In the genomic region with DNA sequence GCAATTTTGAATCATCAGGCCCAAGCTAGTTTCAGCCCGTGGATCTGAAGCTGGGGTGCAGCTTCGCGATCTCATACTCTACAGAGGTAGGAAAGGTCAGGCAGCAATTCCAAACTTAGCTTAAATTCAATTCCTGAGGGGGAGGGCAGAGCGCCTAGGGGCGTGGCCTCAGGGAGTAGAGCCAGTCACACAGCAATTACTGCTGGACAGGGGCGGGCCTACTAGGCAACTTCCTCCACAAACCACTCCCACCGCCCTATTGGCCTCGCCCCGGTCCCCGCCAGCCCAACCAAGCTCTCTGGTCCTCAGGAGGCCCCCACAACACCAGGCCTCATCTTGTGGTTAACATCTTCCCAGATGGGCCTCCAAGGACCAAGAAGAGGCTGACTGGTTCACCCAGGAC, we compare ENCODE assay signal across 8 mouse cellular contexts. TPM values are rescaled to one million over a fixed set of nuclear protein-coding genes. Genes with fewer than 3 reads are reported as not detected.
DNase-seq lines count a peak whose midpoint lies in the region; ATAC-seq lines count a peak whose summit lies in the region.

No protein-coding gene starts in this region.

- H3K9me3 ChIP-seq in embryonic facial prominence, embryonic 14.5 days (ENCODE audit: control insufficient read depth, low read length), result no peaks in the 10 kb centered on the region
- H3K9me3 ChIP-seq in liver, embryonic 16.5 days (replicated peaks; ENCODE audit: control insufficient read depth, low read length), result no peaks in the 10 kb centered on the region
- no peaks in the 10 kb centered on the region for H3K9me3 ChIP-seq in hindbrain, embryonic 13.5 days

- ATAC-seq in embryonic facial prominence, embryonic 14.5 days (ENCODE audit: low read depth), result no peak
- peak; percentile 79 for ATAC-seq in liver, embryonic 16.5 days (ENCODE audit: low read depth)
- ATAC-seq in hindbrain, embryonic 13.5 days (ENCODE audit: low FRiP score), result no peak

- H3K27ac ChIP-seq in embryonic facial prominence, embryonic 14.5 days (replicated peaks; ENCODE audit: low read depth, low read length), result no peak overlapping the region
- H3K27ac ChIP-seq in liver, embryonic 16.5 days (ENCODE audit: low read length), result peak overlapping the region; percentile 98
- H3K27ac ChIP-seq in hindbrain, embryonic 13.5 days, result no peak overlapping the region

- peaks cover 24% of the 10 kb centered on the region for H3K36me3 ChIP-seq in embryonic facial prominence, embryonic 14.5 days (ENCODE audit: control insufficient read depth, insufficient read depth, low read length)
- H3K36me3 ChIP-seq in liver, embryonic 16.5 days (ENCODE audit: control insufficient read depth, insufficient read depth), result peaks cover 15% of the 10 kb centered on the region
- H3K36me3 ChIP-seq in hindbrain, embryonic 13.5 days, result peaks cover 10% of the 10 kb centered on the region

- peaks cover 22% of the 10 kb centered on the region for H3K4me1 ChIP-seq in embryonic facial prominence, embryonic 14.5 days (ENCODE audit: control insufficient read depth, insufficient read depth, low read length)
- peaks cover 64% of the 10 kb centered on the region for H3K4me1 ChIP-seq in liver, embryonic 16.5 days (ENCODE audit: control insufficient read depth, low read depth, low read length)
- H3K4me1 ChIP-seq in hindbrain, embryonic 13.5 days (replicated peaks), result peaks cover 68% of the 10 kb centered on the region

- H3K4me2 ChIP-seq in embryonic facial prominence, embryonic 14.5 days (ENCODE audit: low read depth, low read length), result 0 out of 2 replicates have a peak overlapping the region, but pooled peaks have one; percentile 11
- peak overlapping the region; percentile 96 for H3K4me2 ChIP-seq in liver, embryonic 16.5 days (ENCODE audit: low read depth, low read length)
- H3K4me2 ChIP-seq in hindbrain, embryonic 13.5 days, result no peak overlapping the region

- WGBS in embryonic facial prominence, embryonic 14.5 days, result 30% methylated on average over 10 of the region's 10 CpGs
- WGBS in liver, embryonic 16.5 days (ENCODE audit: insufficient replicate concordance), result 7% methylated on average over 10 of the region's 10 CpGs
- 33% methylated on average over 10 of the region's 10 CpGs for WGBS in hindbrain, embryonic 13.5 days

- H3K27me3 ChIP-seq in embryonic facial prominence, embryonic 14.5 days (replicated peaks; ENCODE audit: control insufficient read depth, insufficient read depth, low read length), result no peaks in the 10 kb centered on the region
- no peaks in the 10 kb centered on the region for H3K27me3 ChIP-seq in liver, embryonic 16.5 days (ENCODE audit: control insufficient read depth, insufficient read depth, low read depth, low read length)
- H3K27me3 ChIP-seq in hindbrain, embryonic 13.5 days, result no peaks in the 10 kb centered on the region

- H3K4me3 ChIP-seq in embryonic facial prominence, embryonic 14.5 days (ENCODE audit: low read depth, low read length), result no peak overlapping the region
- H3K4me3 ChIP-seq in liver, embryonic 16.5 days (ENCODE audit: low read depth, low read length), result peak overlapping the region; percentile 85
- H3K4me3 ChIP-seq in hindbrain, embryonic 13.5 days, result no peak overlapping the region

- no peak overlapping the region for H3K9ac ChIP-seq in embryonic facial prominence, embryonic 14.5 days (ENCODE audit: low read depth, low read length)
- H3K9ac ChIP-seq in liver, embryonic 16.5 days (ENCODE audit: low read depth, low read length), result peak overlapping the region; percentile 87
- no peak overlapping the region for H3K9ac ChIP-seq in hindbrain, embryonic 13.5 days

- DNase-seq in urinary bladder, postnatal 14 days (ENCODE audit: low spot score), result peak; percentile 65
- no peak for DNase-seq in urinary bladder, adult 2 months (ENCODE audit: low spot score)
- DNase-seq in embryonic facial prominence, embryonic 14.5 days (ENCODE audit: low spot score), result peak; percentile 63
- peak; percentile 63 for DNase-seq in induced T-regulatory cell, adult 2 months (ENCODE audit: low read depth)
- peak; percentile 69 for DNase-seq in skeletal muscle tissue, adult 2 months (ENCODE audit: low read depth, low spot score)
- DNase-seq in frontal cortex, adult 2 months (ENCODE audit: extremely low spot score in 1 of 2, low spot score in 1 of 2), result no peak

RNA-seq across cellular contexts. Expression of a gene that starts 7.5 kb away (rescaled TPM):
- polyA plus RNA-seq in urinary bladder, adult 2 months (2012; rRNA removed), result 11.5 and 11.8 TPM in 2 replicates
- 9.7 and 9.9 TPM in 2 replicates for polyA plus RNA-seq in embryonic facial prominence, embryonic 14.5 days (2014; fragmentation: Nextera tagmentation; extraction: Ambion mirVana)
- 9.6 and 10.7 TPM in 2 replicates for polyA plus RNA-seq in liver, embryonic 16.5 days (2015; fragmentation: Nextera tagmentation; extraction: Ambion mirVana)
- polyA plus RNA-seq in frontal cortex, adult 2 months (2012; rRNA removed), result 37.9 and 41.5 TPM in 2 replicates
- 4.6 and 4.9 TPM in 2 replicates for polyA plus RNA-seq in hindbrain, embryonic 13.5 days (2015; fragmentation: Nextera tagmentation; extraction: Ambion mirVana)

RNA-seq across cellular contexts. Expression of a gene that starts 8.3 kb away (rescaled TPM):
- polyA plus RNA-seq in urinary bladder, adult 2 months (2012; rRNA removed), result 21.2 and 26.6 TPM in 2 replicates
- 22.6 and 26.2 TPM in 2 replicates for polyA plus RNA-seq in embryonic facial prominence, embryonic 14.5 days (2014; fragmentation: Nextera tagmentation; extraction: Ambion mirVana)
- polyA plus RNA-seq in liver, embryonic 16.5 days (2015; fragmentation: Nextera tagmentation; extraction: Ambion mirVana), result 10.9 and 12.1 TPM in 2 replicates
- polyA plus RNA-seq in frontal cortex, adult 2 months (2012; rRNA removed), result 45.5 and 49.0 TPM in 2 replicates
- 28.8 and 31.3 TPM in 2 replicates for polyA plus RNA-seq in hindbrain, embryonic 13.5 days (2015; fragmentation: Nextera tagmentation; extraction: Ambion mirVana)

RNA-seq across cellular contexts. Expression of a gene that starts 20.5 kb away (rescaled TPM):
- polyA plus RNA-seq in urinary bladder, adult 2 months (2012; rRNA removed), result 66.0 and 67.1 TPM in 2 replicates
- 115 and 124 TPM in 2 replicates for polyA plus RNA-seq in embryonic facial prominence, embryonic 14.5 days (2014; fragmentation: Nextera tagmentation; extraction: Ambion mirVana)
- 31.4 and 35.9 TPM in 2 replicates for polyA plus RNA-seq in liver, embryonic 16.5 days (2015; fragmentation: Nextera tagmentation; extraction: Ambion mirVana)
- polyA plus RNA-seq in frontal cortex, adult 2 months (2012; rRNA removed), result 253 and 271 TPM in 2 replicates
- 93.8 and 96.2 TPM in 2 replicates for polyA plus RNA-seq in hindbrain, embryonic 13.5 days (2015; fragmentation: Nextera tagmentation; extraction: Ambion mirVana)

RNA-seq across cellular contexts. Expression of a gene that starts 30.7 kb away (rescaled TPM):
- 0.03 TPM in 1 of 2 replicates, not detected in the other for polyA plus RNA-seq in urinary bladder, adult 2 months (2012; rRNA removed)
- 0.13 and 0.24 TPM in 2 replicates for polyA plus RNA-seq in embryonic facial prominence, embryonic 14.5 days (2014; fragmentation: Nextera tagmentation; extraction: Ambion mirVana)
- polyA plus RNA-seq in liver, embryonic 16.5 days (2015; fragmentation: Nextera tagmentation; extraction: Ambion mirVana), result 0.02 TPM in 1 of 2 replicates, not detected in the other
- 0.22 and 0.25 TPM in 2 replicates for polyA plus RNA-seq in frontal cortex, adult 2 months (2012; rRNA removed)
- polyA plus RNA-seq in hindbrain, embryonic 13.5 days (2015; fragmentation: Nextera tagmentation; extraction: Ambion mirVana), result 1.2 and 1.3 TPM in 2 replicates

RNA-seq across cellular contexts. Expression of a gene that starts 33.0 kb away (rescaled TPM):
- 40.3 and 46.2 TPM in 2 replicates for polyA plus RNA-seq in urinary bladder, adult 2 months (2012; rRNA removed)
- polyA plus RNA-seq in embryonic facial prominence, embryonic 14.5 days (2014; fragmentation: Nextera tagmentation; extraction: Ambion mirVana), result 84.6 and 96.3 TPM in 2 replicates
- polyA plus RNA-seq in liver, embryonic 16.5 days (2015; fragmentation: Nextera tagmentation; extraction: Ambion mirVana), result 35.3 and 38.3 TPM in 2 replicates
- polyA plus RNA-seq in frontal cortex, adult 2 months (2012; rRNA removed), result 61.0 and 66.1 TPM in 2 replicates
- 65.1 and 67.5 TPM in 2 replicates for polyA plus RNA-seq in hindbrain, embryonic 13.5 days (2015; fragmentation: Nextera tagmentation; extraction: Ambion mirVana)

Comparison
In these comparisons a context has a peak if more than half of its experiments do, and no peak if none do; other contexts are left out.
1. DNase-seq: peak in urinary bladder, postnatal 14 days (single experiment), embryonic facial prominence, embryonic 14.5 days (single experiment), induced T-regulatory cell, adult 2 months (single experiment) and skeletal muscle tissue, adult 2 months (single experiment); none in urinary bladder, adult 2 months (single experiment) and frontal cortex, adult 2 months (0 of 2).